Mouse (Mus musculus) spleen, embryonic (tissue): ENCODE data around the gene Prdx2.

Experiments used
- CTCF ChIA-PET: fragments of 350-600 bp; sonication (Branson Sonifier 250); formaldehyde crosslinking; loops from one replicate; lab custom pipeline; 2022; lab: Charles Lee

The Prdx2 gene

DNA sequence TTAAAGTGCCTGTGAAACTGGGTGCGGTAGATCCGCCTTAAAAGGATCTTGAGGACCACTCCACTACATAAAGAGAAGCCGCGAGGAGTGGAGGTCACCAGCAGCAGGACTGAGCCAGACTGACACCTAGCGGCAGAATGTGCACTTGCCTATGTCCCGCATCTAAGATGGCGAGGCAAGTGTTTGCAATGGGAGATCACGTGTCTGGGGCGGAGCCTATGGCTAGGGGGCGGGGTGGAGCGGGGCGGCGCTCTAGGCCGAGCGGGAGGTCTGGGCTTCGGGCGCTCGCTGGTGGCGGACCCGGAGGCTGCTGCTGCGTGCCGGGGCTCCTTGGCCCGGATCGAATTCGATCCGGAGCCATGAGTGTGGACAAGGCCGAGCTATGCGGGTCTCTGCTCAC is 21.0 kb downstream of the Prdx2 start, which contains the start of gene Hook2:
Hook2 (plus strand) TSS at position 255 of the 400 bp plus-strand sequence.
- CTCF ChIA-PET, result interaction anchor here (0.6 to 8.0 kb wide), 5 partner anchors 9 to 503 kb away, joined by 3 to 113 read pairs (median 3); partner anchors contain the start of genes Gm49661, Junb, Prdx2 and Syce2

DNA sequence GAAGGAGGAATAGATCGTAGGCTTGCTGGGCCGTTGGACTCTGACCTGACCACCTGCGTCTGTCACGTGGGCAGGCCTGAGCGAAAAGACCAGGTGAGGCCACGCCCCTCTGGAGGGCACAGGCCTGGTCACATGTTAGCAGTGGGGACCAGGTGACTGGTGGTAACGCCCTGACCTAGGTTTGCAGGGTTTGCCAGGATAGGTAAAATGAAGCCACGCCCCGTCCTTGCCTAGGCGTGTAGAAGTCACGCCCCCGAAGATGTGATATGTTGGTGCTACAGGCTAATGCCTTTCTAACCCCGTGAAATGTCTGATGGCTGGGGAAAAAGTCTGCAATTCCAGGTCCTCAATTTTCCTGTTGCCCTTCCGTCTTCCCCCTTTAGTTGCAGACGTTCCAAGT is 21.4 kb downstream of the Prdx2 start:
- CTCF ChIA-PET, result interaction anchor here (1.1 to 8.0 kb wide), 2 partner anchors 14 to 22 kb away, joined by 3 to 113 read pairs; partner anchors contain the start of genes Gm49661, Junb and Prdx2

DNA sequence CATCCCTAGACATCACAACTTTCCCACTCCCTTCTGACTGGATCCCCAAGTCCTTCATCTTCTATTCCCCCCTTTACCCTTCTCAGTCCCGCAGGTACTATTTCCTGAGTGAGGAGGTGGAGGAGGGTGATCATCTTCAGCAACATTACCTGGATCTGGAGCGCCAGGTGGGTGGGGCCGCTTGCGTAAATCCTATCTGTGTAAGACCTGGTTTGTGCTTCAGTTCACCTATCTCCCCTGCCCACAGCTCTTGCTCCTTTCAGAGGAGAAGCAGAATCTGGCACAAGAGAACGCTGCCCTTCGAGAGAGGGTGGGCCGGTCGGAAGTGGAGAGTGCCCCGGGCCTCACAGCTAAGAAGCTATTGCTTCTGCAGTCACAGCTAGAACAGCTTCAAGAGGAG is 25.0 kb downstream of the Prdx2 start:
- CTCF ChIA-PET, result interaction anchor here (0.7 kb wide), 1 partner anchor 20 kb away, joined by 4 read pairs; no protein-coding TSS in a partner anchor

DNA sequence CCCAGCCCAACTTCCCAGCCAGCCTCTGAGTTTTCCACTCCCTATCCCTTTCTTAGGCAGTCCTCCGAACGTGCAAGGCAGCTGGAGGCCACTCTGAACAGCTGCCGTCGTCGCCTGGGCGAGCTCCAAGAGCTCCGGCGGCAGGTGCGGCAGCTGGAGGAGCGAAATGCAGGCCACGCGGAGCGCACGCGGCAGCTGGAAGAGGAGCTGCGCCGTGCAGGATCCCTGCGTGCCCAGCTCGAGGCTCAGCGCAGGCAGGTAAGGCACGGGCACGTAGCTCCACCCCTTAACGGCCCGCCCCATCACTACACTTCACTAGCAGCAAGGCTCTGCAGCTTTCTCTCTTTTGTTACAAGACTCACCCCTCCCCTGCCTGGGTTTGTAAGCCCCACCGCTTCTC is 26.3 kb downstream of the Prdx2 start:
- CTCF ChIA-PET, result interaction anchor here (4.2 kb wide), 1 partner anchor 21 kb away, joined by 19 read pairs; no protein-coding TSS in a partner anchor

DNA sequence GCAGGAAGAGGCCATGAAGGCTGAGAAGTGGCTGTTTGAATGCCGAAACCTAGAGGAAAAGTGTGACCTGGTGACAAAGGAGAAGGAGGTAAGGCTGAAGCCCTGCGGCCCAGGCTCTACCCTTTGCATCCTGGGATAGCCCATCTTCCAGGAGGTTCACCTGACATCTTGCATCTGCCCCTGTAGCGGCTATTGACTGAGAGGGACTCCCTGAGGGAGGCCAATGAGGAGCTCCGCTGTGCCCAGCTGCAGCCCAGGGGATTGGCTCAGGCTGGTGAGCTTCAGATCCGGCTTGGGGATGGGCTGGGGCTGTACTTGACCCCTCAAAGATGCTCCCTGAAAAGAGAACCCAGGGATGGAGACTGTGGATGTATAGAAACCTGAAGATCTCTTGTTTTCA is 27.6 kb downstream of the Prdx2 start:
- CTCF ChIA-PET, result interaction anchor here (4.2 kb wide), 1 partner anchor 22 kb away, joined by 19 read pairs; no protein-coding TSS in a partner anchor

DNA sequence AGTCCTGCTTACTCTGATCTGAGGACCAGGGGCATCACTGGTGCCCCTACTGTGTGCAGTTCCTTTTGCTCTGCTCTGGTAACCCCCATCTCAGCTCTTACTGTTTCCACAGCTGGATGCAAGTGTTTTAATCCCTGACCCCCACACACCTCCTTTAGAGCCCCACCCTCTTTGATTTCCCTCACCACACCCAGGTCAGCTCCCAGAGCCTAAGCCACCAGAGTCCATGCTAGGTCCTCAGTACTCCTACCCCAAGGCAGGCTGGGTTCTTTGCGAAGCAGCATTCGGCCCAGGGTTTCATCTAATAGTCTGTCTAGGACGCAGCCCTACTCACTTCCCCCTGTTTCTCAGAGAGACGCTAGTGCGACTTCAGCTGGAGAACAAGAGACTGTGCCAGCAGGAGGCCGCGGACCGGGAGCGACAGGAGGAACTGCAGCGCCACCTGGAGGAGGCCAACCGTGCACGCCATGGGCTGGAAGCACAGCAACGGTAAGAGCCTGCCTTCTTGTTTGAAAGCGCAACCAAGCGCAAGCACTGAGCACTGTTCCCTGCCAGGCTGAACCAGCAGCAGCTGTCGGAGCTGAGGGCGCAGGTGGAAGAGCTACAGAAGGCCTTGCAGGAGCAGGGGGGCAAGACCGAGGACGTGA is 28.4 kb downstream of the Prdx2 start:
- CTCF ChIA-PET, result interaction anchor here (0.7 to 4.2 kb wide), 3 partner anchors 23 to 409 kb away, joined by 3 to 19 read pairs (median 4); no protein-coding TSS in a partner anchor

DNA sequence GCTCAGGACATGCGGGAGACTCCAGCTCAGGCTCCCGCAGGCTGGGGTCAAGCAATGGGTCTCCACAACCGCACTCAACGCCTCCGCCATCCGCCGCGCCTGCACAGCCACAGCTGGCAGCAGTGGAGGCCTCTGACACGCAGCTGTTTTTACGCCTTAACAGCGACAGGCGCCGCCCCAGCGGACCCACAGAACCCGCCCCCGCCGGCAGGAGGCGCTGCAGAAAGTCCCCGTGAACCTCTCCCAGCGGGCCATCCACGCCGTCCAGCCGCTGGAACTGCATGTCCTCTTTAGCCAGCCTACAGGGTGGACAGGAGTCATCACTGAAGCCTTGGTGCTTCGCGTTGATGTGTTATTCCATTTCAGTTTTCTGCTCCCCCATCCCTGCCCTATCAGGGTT is 38.3 kb downstream of the Prdx2 start:
- CTCF ChIA-PET, result no interaction called here

DNA sequence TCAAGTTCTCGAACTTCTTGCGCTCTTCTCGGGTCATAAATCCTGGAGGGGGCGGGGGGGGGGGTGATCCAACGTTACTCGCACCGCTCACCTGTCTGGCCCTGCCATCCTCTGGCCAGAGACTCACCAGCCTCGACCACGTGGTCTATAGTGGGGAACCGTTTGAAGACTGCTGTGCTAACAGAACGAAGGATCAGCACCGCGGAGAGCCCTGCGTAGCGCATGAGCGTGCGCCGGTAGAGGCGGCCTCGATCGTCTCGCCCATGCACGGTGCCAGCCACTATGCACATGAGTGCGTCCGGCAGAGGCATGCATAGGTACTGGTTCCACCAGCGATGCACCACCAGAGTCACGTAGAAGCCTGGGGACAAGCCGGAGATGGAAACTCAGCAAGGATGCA is 41.9 kb downstream of the Prdx2 start:
- CTCF ChIA-PET, result no interaction called here

DNA sequence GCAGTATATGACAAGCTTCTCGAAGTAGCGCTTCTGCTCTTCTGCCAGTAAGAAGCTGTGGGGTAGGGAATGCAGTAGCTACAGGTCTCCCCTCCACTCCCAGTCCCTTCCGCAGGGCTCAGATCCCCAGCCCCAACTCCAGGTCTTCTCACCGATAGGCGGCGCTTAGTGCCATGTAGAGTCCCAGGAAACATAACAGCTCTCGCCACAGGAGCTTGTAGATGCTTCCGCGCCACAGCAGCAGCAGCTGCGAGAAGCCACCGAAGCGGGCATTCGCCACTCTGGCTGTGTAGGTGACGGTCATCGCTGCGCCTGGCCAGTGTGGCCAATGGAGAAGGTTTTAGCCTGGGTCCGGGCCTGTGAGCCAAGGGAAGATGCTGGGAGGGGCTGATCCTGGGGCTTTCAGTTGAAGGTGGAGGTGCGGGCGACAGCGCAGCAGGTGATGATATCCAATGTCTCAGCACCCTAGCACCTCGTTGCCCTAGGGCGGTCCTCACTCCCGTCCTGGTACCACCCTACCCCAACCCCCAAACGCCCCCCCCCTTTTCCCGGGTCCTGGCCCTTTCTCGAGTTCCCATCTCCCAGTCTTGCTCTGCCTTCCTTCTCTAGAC is 43.9 kb downstream of the Prdx2 start:
- CTCF ChIA-PET, result interaction anchor here (1.1 kb wide), 1 partner anchor 63 kb away, joined by 11 read pairs; no protein-coding TSS in a partner anchor

DNA sequence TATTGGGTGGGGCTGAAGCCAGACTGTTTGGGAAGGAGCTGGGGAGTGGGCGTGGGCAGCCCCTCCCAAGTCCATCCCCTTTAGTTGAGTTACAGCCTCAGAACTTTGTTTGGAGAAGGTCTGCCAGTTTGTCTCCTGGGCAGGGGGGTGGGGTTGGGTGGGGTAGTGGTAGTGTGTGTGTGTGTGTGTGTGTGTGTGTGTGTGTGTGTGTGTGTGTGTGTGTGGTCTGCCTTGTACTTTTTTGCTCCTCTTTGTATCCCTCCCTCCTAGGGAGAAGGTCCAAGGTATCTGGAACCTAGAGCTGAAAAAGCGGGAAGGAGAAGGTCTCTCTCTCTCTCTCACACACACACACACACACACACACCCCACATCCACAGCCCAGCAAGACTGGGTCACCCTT is 45.0 kb downstream of the Prdx2 start, which contains the start of gene Best2:
Best2 (minus strand) TSS at position 101 of the 400 bp plus-strand sequence.
- CTCF ChIA-PET, result no interaction called here

DNA sequence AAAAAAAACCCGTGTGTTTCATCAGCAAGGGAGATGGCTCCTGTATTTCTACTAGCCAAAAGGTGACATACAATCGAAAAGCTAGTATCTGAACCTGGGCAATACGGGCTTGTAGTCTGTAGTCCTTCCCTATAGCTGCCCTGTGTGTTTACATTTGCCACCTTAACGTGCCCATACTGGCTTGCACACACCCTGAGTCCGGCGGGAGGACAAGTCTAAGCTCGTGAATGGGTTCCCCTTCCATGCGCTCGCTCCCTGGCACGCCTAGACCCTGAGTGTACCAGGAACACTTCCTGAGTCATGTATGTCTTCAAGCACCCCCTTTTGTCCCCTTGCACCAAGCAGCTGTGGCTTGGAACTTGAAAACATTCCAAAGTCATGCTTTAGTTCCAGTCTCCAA is 47.3 kb downstream of the Prdx2 start:
- CTCF ChIA-PET, result interaction anchor here (0.6 to 0.7 kb wide), 2 partner anchors 48 to 100 kb away, joined by 4 read pairs; partner anchors contain the start of genes Gm49661 and Prdx2

DNA sequence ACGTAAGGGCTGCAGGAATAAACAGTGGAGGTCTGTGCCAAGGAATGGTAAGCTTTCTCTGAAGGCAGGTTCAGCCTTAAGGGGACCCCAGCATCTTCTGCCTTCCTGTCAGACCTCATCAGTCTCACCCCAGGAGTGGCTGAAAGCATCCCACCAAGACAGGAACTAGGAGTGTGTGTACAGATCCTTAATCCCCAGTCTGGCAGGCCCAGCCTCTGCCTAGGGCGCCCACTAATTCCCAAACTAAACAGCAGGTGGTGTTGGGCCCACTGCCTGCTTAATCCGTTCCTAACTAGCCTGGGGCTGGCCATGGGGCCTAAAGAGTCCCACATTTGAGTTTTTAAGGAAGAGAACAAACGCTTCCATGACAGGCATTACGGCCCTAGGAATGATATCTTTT is 47.8 kb downstream of the Prdx2 start:
- CTCF ChIA-PET, result no interaction called here

DNA sequence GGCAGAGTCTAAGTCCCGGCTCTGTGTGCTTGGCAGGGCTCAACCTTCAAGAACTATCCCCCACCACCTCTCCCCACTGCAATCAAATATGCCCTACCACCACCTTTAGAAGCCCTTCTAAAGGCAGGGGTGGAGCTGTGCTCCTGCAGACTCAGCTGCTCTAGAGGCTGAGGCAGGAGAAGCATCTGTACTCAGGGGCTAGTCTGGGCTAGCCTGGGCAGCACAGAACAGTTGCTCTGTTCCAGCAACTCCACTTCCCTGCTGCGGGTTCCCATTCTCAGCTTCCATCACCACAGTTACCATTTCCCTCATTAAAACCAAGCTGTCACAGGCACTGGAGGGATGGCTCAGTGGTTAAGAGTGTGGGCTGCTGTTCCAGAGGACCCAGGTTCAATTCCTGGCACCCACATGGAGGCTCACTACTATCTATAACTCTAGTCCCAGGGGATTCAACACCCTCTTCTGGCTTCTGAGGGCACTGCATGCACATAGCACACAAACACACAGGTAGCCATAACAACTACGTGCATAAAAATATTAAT is 52.2 kb downstream of the Prdx2 start:
- CTCF ChIA-PET, result interaction anchor here (0.5 kb wide), 1 partner anchor 15 kb away, joined by 3 read pairs; the partner anchor contains the start of gene Tnpo2

DNA sequence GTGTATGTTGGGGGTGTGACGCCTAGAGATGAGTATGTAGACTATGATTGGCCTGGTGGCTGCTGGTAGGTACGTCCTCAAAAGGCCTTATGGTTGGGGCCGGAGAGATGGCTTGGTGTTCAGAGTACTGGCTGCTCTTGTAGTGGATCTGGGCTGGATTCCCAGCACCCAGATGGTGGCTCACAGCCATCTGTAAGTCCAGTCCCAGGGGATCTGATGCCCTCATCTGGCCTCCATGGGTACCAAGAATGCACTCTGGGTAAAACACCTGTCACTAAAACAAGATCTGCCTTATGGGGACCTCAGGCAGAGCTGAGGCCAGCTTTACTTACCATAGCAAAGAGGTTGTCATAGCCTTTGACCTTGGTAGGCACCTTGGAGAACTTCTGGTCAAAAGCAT is 54.5 kb downstream of the Prdx2 start:
- CTCF ChIA-PET, result interaction anchor here (0.6 to 0.9 kb wide), 2 partner anchors 95 to 167 kb away, joined by 3 to 13 read pairs; partner anchors contain the start of gene Farsa
